Mouse (Mus musculus) embryo, embryonic 10.5 days (tissue): ENCODE measurements around the gene H1foo.

Experiments
- DNase-seq: peaks from one replicate; pipeline ENCODE4 v3.0.0-alpha.2; 2015; ENCODE audit warnings: low spot score

Gene H1foo

GRCm38 (mm10) chr6:115986472-115987095 is 41.8 kb downstream of the H1foo start:
- DNase-seq, result no peak

GRCm38 (mm10) chr6:115987096-115987747 is 42.5 kb downstream of the H1foo start:
- DNase-seq, result no peak

- no peak for DNase-seq
Observed at GRCm38 (mm10) chr6:115989032-115989431, 44.3 kb downstream of the H1foo start.

DNA sequence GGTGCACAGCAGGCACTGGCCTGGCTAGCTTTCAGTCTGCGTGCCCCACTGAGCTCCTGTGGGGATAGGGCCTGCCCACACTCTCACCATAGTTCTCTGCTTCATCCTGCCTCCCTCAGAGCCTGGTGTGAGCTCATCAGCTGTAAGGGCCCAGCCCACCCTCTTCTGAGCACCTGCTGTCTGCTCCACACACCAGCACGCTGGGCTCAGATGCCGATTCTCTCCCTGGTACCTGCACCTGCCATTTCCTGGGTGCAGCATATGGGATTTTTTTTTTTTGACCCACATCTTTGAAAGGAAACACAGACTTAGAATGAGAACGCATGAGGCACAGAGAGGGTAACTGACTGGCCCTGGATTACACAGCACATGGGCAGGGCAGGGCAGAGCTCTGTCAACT is 44.9 kb downstream of the H1foo start:
- no peak for DNase-seq

GRCm38 (mm10) chr6:115990056-115990455 is 45.3 kb downstream of the H1foo start:
- no peak for DNase-seq

GRCm38 (mm10) chr6:115990479-115990878 is 45.7 kb downstream of the H1foo start:
- no peak for DNase-seq

DNA sequence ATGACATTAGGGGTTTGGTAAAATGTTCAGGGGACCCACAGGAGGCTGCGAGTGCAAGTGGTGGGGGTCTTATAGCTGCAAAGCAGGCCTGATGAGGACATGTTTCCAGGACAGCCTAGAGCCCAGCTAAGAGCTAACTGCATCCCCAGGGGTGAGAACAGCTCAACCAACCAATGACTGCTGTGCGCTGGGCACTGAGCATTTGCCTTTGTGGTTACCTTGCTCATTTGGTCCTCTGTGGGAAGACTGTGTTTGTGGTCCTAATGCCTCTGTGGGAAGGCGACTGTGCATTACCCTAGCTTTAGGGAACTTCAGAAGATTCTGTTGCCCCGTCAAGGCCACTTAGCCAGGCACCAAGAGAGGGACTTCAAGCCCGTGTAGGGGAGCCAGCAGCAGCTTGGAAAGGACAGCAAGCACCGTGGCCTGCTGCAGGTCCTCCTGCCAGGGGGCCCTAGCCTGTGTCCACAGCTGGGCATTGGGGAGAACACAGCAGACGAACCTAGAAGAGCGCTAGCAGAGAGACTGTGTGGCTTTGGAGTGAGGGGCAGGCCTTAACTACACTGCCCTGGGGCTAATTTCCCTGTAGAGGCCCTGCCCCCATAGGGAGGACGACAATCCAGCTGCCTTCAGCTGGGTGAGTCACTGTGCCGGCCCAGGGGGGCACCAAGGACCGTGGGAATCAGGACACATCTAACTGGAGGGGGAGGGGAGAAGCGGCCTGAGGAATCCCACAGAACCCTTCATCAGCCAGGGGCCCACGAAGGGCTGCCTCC is 46.6 kb downstream of the H1foo start:
- no peak for DNase-seq

GRCm38 (mm10) chr6:115991881-115992620 is 47.3 kb downstream of the H1foo start:
- DNase-seq, result no peak

DNA sequence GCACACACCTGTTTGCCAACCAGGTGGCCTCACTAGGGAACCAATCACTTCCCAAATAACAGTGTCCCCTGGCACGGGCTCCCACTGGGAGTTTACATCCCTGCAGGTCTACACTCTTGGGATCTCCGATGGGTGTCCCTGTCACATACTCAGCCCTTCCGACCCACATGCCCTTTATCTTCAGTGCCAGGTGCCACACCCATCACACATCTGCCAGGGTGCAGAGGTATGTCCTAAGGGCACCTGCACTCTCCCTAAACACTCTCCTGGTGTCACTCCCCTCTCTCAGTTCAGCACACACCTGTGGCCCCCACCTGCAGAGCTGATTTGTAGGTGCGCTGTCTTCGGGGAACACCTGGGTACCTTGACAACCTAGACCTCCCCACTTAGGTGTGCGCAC is 48.2 kb downstream of the H1foo start:
- no peak for DNase-seq

DNA sequence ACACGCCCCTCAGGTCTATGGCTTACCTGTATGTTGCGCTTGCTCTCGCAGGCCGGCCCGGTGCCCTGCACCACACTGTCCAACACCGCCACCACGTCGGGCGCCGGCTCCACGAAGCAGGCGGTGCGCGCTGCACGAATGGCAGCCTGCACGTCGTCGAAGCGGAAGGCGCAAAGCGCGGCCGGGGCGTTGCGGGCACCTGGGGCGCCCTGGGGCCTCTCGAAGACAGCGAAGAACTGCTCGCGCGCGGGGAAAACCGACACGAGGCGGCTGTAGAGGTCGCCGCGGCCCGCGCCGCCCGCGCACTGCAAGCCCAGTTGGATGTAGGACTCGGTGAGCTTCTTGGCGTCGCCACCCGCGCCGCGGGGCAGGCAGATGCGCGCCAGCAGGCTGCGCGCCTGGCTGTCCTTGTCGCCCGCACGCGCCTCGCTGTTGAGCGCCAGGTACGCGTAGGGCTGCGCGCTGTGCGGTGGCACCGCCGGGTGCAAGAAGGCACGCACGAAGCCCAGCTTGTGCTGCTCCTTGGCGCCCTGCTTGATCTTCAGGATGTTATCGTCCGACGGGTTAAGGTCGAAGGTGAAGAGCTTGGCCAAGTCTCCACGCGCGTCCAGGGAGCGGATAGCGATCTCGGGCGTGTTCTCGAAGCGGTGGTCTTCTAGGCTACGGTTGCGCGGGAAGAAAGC is 48.9 kb downstream of the H1foo start:
- DNase-seq, result no peak

- no peak for DNase-seq
Observed at GRCm38 (mm10) chr6:115994146-115994876, 49.6 kb downstream of the H1foo start.

DNA sequence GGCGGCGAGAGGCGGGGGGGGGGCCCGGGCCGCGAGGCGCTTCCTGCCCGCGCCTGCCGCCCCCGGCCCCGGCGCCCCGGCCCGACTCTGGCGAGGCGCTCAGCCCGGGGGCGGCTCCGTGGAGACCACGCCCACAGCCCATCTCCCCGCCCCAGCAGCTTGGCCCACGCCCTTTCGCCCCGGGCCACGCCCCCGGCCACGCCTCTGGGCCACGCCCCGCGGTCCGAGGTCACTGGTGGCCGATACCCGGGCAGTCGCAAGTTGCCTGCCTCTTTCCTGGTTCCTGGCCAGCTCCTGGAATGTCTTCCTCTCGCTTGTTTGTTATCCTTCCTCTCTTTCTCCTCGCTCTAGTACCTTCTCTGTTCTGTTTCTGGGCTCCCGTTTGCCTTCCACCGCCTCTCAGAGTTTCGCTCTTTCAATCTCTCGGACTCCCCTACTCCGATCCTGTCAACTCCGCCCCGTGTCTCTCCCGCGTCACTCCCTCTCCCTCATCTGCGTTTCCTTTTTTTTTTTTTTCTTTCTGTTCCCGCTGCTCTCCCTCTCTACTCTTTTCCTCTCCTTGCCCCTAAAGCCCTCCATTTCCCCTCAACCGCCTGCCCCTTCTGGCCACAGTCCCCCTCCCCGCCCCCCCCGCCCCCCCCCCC is 50.3 kb downstream of the H1foo start, which contains the start of gene Plxnd1:
Plxnd1 (minus strand) TSS at position 129 of the 644 bp plus-strand sequence.
- DNase-seq, result peak; percentile 91

- no peak for DNase-seq
Observed at GRCm38 (mm10) chr6:115995531-115995941, 50.8 kb downstream of the H1foo start.

- DNase-seq, result no peak
Observed at GRCm38 (mm10) chr6:115996171-115996851, 51.6 kb downstream of the H1foo start.

DNA sequence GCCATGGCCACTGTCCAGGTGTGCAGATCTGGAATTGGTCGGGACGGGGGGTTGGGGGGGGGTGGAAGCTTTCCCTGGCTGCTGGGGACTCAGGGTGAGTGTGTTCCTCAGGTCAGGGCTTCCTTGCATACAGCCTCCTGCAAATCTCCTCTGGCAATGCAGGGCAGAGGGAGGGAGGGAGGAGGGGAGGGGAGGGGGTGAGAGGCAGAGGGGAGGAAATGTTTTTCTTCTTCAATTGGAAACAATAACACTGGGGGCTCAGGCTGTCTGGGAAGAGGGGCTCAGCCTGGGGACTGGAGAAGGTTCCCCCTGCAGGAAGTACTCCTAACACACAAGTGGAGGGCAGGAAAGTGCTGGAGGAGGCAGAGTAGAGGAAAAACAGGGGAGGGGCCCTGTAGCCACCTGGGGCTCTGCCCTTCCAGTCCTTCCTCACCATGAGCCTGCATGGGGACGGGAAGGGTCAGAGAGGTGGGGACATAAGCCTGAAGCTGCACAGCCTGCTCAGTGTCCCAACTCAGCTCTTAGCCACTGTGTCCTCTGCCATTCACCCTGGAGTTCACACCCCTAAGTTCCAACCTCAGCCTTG is 53.1 kb downstream of the H1foo start:
- no peak for DNase-seq

- DNase-seq, result no peak
Observed at GRCm38 (mm10) chr6:115998758-115999157, 54.0 kb downstream of the H1foo start.

GRCm38 (mm10) chr6:115999227-115999626 is 54.5 kb downstream of the H1foo start:
- DNase-seq, result no peak
